8 mouse cellular contexts compared by ENCODE assay signal in genomic region chr2:11502255-11502765, GRCm38 (mm10). TPM values are rescaled to one million over a fixed set of nuclear protein-coding genes. Genes with fewer than 3 reads are reported as not detected.
DNase-seq lines count a peak whose midpoint lies in the region; ATAC-seq lines count a peak whose summit lies in the region.

No protein-coding gene starts in this region.

- H3K9ac ChIP-seq in liver, embryonic 13.5 days: peak overlapping the region; percentile 39; the same call in 1 of the 2 replicates

- H3K27ac ChIP-seq in heart, embryonic 10.5 days: peak overlapping the region; percentile 95
- H3K27ac ChIP-seq in liver, embryonic 13.5 days: no peak overlapping the region

- peak; percentile 32 for ATAC-seq in liver, embryonic 13.5 days (ENCODE audit: low read depth)

- H3K36me3 ChIP-seq in heart, embryonic 10.5 days: peaks cover 15% of the 10 kb centered on the region; the same call in 1 of the 2 replicates
- H3K36me3 ChIP-seq in liver, embryonic 13.5 days: no peaks in the 10 kb centered on the region

- no peaks in the 10 kb centered on the region for H3K9me3 ChIP-seq in heart, embryonic 10.5 days
- no peaks in the 10 kb centered on the region for H3K9me3 ChIP-seq in liver, embryonic 13.5 days (replicated peaks)

- peak overlapping the region; percentile 84 for H3K4me3 ChIP-seq in heart, embryonic 10.5 days
- peak overlapping the region; percentile 61 for H3K4me3 ChIP-seq in liver, embryonic 13.5 days (replicated peaks)

- DNase-seq in heart, embryonic 10.5 days (ENCODE audit: low spot score): no peak
- DNase-seq in heart, adult 11 months: no peak
- DNase-seq in thymus, postnatal 10 days (ENCODE audit: low spot score in 2 of 2): peak; percentile 15 to 24
- no peak for DNase-seq in thymus, postnatal 25 days
- no peak for DNase-seq in liver, embryonic 13.5 days
- peak; percentile 47 for DNase-seq in thymus, postnatal 4 days
- no peak for DNase-seq in urinary bladder, postnatal 10 days (ENCODE audit: low spot score)
- DNase-seq in left cerebral cortex, postnatal 36 days (ENCODE audit: low spot score in 2 of 2): no peak

- WGBS in heart, embryonic 10.5 days: 1% methylated on average over 15 of the region's 15 CpGs
- 4% methylated on average over 15 of the region's 15 CpGs for WGBS in liver, embryonic 13.5 days (ENCODE audit: insufficient replicate concordance)

- intact Hi-C loops in left cerebral cortex, postnatal 36 days (cut with DNase I): loop anchor here (5.0 kb wide), 2 partner anchors 35 to 75 kb away; no protein-coding TSS in a partner anchor

- no peaks in the 10 kb centered on the region for H3K27me3 ChIP-seq in heart, embryonic 10.5 days (ENCODE audit: insufficient read depth, poor library complexity, severe bottlenecking)
- H3K27me3 ChIP-seq in liver, embryonic 13.5 days: peaks cover 44% of the 10 kb centered on the region

- peaks cover 34% of the 10 kb centered on the region for H3K4me1 ChIP-seq in heart, embryonic 10.5 days
- peaks cover 40% of the 10 kb centered on the region for H3K4me1 ChIP-seq in liver, embryonic 13.5 days (replicated peaks)

- H3K4me2 ChIP-seq in liver, embryonic 13.5 days: peak overlapping the region; percentile 70

RNA-seq across cellular contexts. Expression of gene Pfkfb3, which starts 51.6 kb away (rescaled TPM):
- polyA plus RNA-seq in heart, embryonic 10.5 days (2016; fragmentation: Nextera tagmentation; extraction: Ambion mirVana): 12.7 and 20.5 TPM in 2 replicates
- polyA plus RNA-seq in liver, embryonic 13.5 days (2015; fragmentation: Nextera tagmentation; extraction: Ambion mirVana): 7.2 and 8.5 TPM in 2 replicates
- total RNA-seq in left cerebral cortex, postnatal 36 days (2021): 10 to 100 TPM; 25.0 to 32.4 TPM

Comparison
In these comparisons a context has a peak if more than half of its experiments do, and no peak if none do; other contexts are left out.
1. DNase-seq: peak in thymus, postnatal 10 days (2 of 2) and thymus, postnatal 4 days (single experiment); none in heart, embryonic 10.5 days (single experiment), heart, adult 11 months (single experiment), thymus, postnatal 25 days (single experiment), liver, embryonic 13.5 days (single experiment), urinary bladder, postnatal 10 days (single experiment) and left cerebral cortex, postnatal 36 days (0 of 2).